In genomic region chr9:120690510-120690909, GRCm38 (mm10) we compare ENCODE assay signal across 9 mouse cellular contexts.
A peak's percentile ranks its signal among the peaks of the same experiment; 100 is the strongest.
DNase-seq lines count a peak whose midpoint lies in the region; ATAC-seq and TF ChIP-seq lines count a peak whose summit lies in the region.
"Had no signal": no experiment of that assay in that cellular context is flagged by ENCODE, and none has a peak within 500 bp of the region (broad histone marks: within the 10 kb centered on the region; RNA-seq: fewer than 3 reads in every experiment).

No protein-coding gene starts in this region.

- 0 out of 2 replicates have a peak, but pooled peaks cover 3% of the 10 kb centered on the region for H3K27me3 ChIP-seq in heart, embryonic 15.5 days
- H3K27me3 ChIP-seq in forebrain, embryonic 14.5 days (replicated peaks; ENCODE audit: control insufficient read depth, insufficient read depth, low read length) = no peaks in the 10 kb centered on the region
- H3K27me3 ChIP-seq in limb, embryonic 14.5 days (ENCODE audit: control insufficient read depth, insufficient read depth, low read length) = no peaks in the 10 kb centered on the region
- H3K27me3 ChIP-seq in cerebellum, adult 2 months (ENCODE audit: control insufficient read depth, insufficient read depth, low read length) = no peaks in the 10 kb centered on the region

- no peaks in the 10 kb centered on the region for H3K9me3 ChIP-seq in heart, embryonic 15.5 days (replicated peaks)
- no peaks in the 10 kb centered on the region for H3K9me3 ChIP-seq in ES-E14 (ENCODE audit: control insufficient read depth, insufficient read depth, low read depth, low read length)
- no peaks in the 10 kb centered on the region for H3K9me3 ChIP-seq in forebrain, embryonic 14.5 days (replicated peaks; ENCODE audit: control insufficient read depth, low read length)
- no peaks in the 10 kb centered on the region for H3K9me3 ChIP-seq in limb, embryonic 14.5 days (ENCODE audit: control insufficient read depth, low read length)

- H3K36me3 ChIP-seq in heart, embryonic 15.5 days = no peaks in the 10 kb centered on the region
- H3K36me3 ChIP-seq in ES-E14 (ENCODE audit: control insufficient read depth, insufficient read depth, low read length, poor library complexity, severe bottlenecking) = no peaks in the 10 kb centered on the region
- H3K36me3 ChIP-seq in forebrain, embryonic 14.5 days (ENCODE audit: control insufficient read depth, insufficient read depth, low read length) = no peaks in the 10 kb centered on the region
- no peaks in the 10 kb centered on the region for H3K36me3 ChIP-seq in limb, embryonic 14.5 days (ENCODE audit: control insufficient read depth, insufficient read depth, low read length)

- WGBS in heart, embryonic 15.5 days = 41% methylated on average over 5 of the region's 5 CpGs
- WGBS in forebrain, embryonic 14.5 days = 26% methylated on average over 5 of the region's 5 CpGs
- 14% methylated on average over 5 of the region's 5 CpGs for WGBS in limb, embryonic 14.5 days
- 62% methylated on average over 5 of the region's 5 CpGs for WGBS in cerebellum, adult 2 months

- no peak for TF ChIP-seq POLR2A in limb, embryonic 14.5 days (IDR thresholded peaks at IDR 0.05; ENCODE audit: borderline replicate concordance, extremely low read depth, insufficient read depth, insufficient read length)
- TF ChIP-seq POLR2A in cerebellum, adult 2 months (IDR thresholded peaks at IDR 0.05; ENCODE audit: borderline replicate concordance, insufficient read depth, low read length) = no peak

- no peak for TF ChIP-seq CTCF in cerebellum, adult 2 months (IDR thresholded peaks at IDR 0.05; ENCODE audit: borderline replicate concordance, insufficient read depth, low read depth, low read length)

- H3K4me2 ChIP-seq in heart, embryonic 15.5 days = 0 out of 2 replicates have a peak overlapping the region, but pooled peaks have one; percentile 68
- H3K4me2 ChIP-seq in forebrain, embryonic 14.5 days (ENCODE audit: low read length) = peak overlapping the region; percentile 47
- peak overlapping the region; percentile 51 for H3K4me2 ChIP-seq in limb, embryonic 14.5 days (replicated peaks; ENCODE audit: low read depth, low read length, severe bottlenecking)

- ATAC-seq in heart, embryonic 15.5 days (replicated peaks; ENCODE audit: insufficient number of reproducible peaks, insufficient read depth, low FRiP score, low read depth) = no peak
- 0 out of 2 replicates have a peak, but pooled peaks have one; percentile 1 for ATAC-seq in forebrain, embryonic 14.5 days
- ATAC-seq in limb, embryonic 14.5 days (ENCODE audit: low FRiP score, low read depth) = no peak

- H3K27ac ChIP-seq in heart, embryonic 15.5 days = peak overlapping the region; percentile 88
- 0 out of 2 replicates have a peak overlapping the region, but pooled peaks have one; percentile 33 for H3K27ac ChIP-seq in ES-E14 (ENCODE audit: insufficient read depth, low read depth, low read length, poor library complexity, severe bottlenecking)
- peak overlapping the region; percentile 81 for H3K27ac ChIP-seq in forebrain, embryonic 14.5 days (ENCODE audit: low read depth, low read length)
- H3K27ac ChIP-seq in limb, embryonic 14.5 days (replicated peaks; ENCODE audit: low read depth, low read length) = peak overlapping the region; percentile 97
- no peak overlapping the region for H3K27ac ChIP-seq in cerebellum, adult 2 months (ENCODE audit: insufficient read depth, low read length)

- intact Hi-C loops in heart, postnatal 25 days (cut with DNase I) = loop anchor here (2.0 to 10.0 kb wide), 6 partner anchors 30 to 247 kb away; no protein-coding TSS in a partner anchor

- H3K4me1 ChIP-seq in heart, embryonic 15.5 days (replicated peaks) = peaks cover 23% of the 10 kb centered on the region
- peaks cover 11 to 21% of the 10 kb centered on the region in 2 experiments for H3K4me1 ChIP-seq in ES-E14 (ENCODE audit: control insufficient read depth in 2 of 2, insufficient read depth in 2 of 2, low read length in 2 of 2, poor library complexity in 1 of 2)
- peaks cover 40% of the 10 kb centered on the region for H3K4me1 ChIP-seq in forebrain, embryonic 14.5 days (ENCODE audit: control insufficient read depth, insufficient read depth, low read length)
- H3K4me1 ChIP-seq in limb, embryonic 14.5 days (ENCODE audit: control insufficient read depth, insufficient read depth, low read length) = peaks cover 32% of the 10 kb centered on the region
- H3K4me1 ChIP-seq in cerebellum, adult 2 months (ENCODE audit: control insufficient read depth, insufficient read depth, low read length) = peaks cover 32% of the 10 kb centered on the region

- in situ Hi-C loops in ES-E14 (cut with MboI; ENCODE audit: low sequenced_read_pairs in 2 of 2, unreplicated experiment in 2 of 2) = no loop called here

- DNase-seq in heart, postnatal 25 days (ENCODE audit: low spot score) = no peak
- peak; percentile 67 for DNase-seq in ES-E14 (ENCODE audit: low read depth, low spot score)
- DNase-seq in forebrain, embryonic 14.5 days (ENCODE audit: low spot score) = no peak
- DNase-seq in limb, embryonic 14.5 days (ENCODE audit: low spot score) = no peak
- no peak for DNase-seq in cerebellum, adult 2 months
- no peak for DNase-seq in right cerebral cortex, postnatal 36 days (ENCODE audit: low spot score in 2 of 2)
- no peak for DNase-seq in embryo, embryonic 9.5 days (ENCODE audit: extremely low spot score)
- DNase-seq: adrenal gland, postnatal 25 days had no signal

- H3K4me3 ChIP-seq in heart, embryonic 15.5 days = no peak overlapping the region
- 0 out of 4 replicates have a peak overlapping the region, but pooled peaks of 1 of the 2 experiments have one; percentile 19 for H3K4me3 ChIP-seq in ES-E14 (ENCODE audit: insufficient read depth in 1 of 2, low read depth in 1 of 2, low read length in 2 of 2, poor library complexity in 1 of 2, severe bottlenecking in 1 of 2)
- H3K4me3 ChIP-seq in forebrain, embryonic 14.5 days (ENCODE audit: low read depth, low read length) = no peak overlapping the region
- H3K4me3 ChIP-seq in limb, embryonic 14.5 days (replicated peaks; ENCODE audit: low read length) = no peak overlapping the region
- no peak overlapping the region for H3K4me3 ChIP-seq in cerebellum, adult 2 months (replicated peaks; ENCODE audit: insufficient read depth, low read depth, low read length)

- no peak overlapping the region for H3K9ac ChIP-seq in heart, embryonic 15.5 days
- no peak overlapping the region for H3K9ac ChIP-seq in ES-E14 (ENCODE audit: insufficient read depth, low read depth, low read length, poor library complexity, severe bottlenecking)
- H3K9ac ChIP-seq in forebrain, embryonic 14.5 days (ENCODE audit: low read length) = no peak overlapping the region
- peak overlapping the region; percentile 28; the same call in 1 of the 2 replicates for H3K9ac ChIP-seq in limb, embryonic 14.5 days (ENCODE audit: low read depth, low read length, severe bottlenecking)

TF ChIP-seq in ES-E14, 5 proteins besides CTCF, POLR2A, EP300 and RAD21:
- no peak for TF ChIP-seq ZC3H11A (IDR thresholded peaks at IDR 0.05; ENCODE audit: borderline replicate concordance, low read depth, low read length)
- no peak for TF ChIP-seq MAFK (IDR thresholded peaks at IDR 0.05; ENCODE audit: insufficient read depth, low read depth, low read length)
- no peak for TF ChIP-seq CHD2 (IDR thresholded peaks at IDR 0.05; ENCODE audit: low read depth, low read length)
- no peak for TF ChIP-seq HCFC1 (IDR thresholded peaks at IDR 0.05; ENCODE audit: borderline replicate concordance, insufficient read depth, low read length)
- TF ChIP-seq ZNF384 (IDR thresholded peaks at IDR 0.05; ENCODE audit: low read depth, low read length) = no peak
